ENCODE assay signal across 7 mouse cellular contexts in genomic region chr14:54714617-54715081, GRCm38 (mm10). TPM values are rescaled to one million over a fixed set of nuclear protein-coding genes. Genes with fewer than 3 reads are reported as not detected.
A peak's percentile ranks its signal among the peaks of the same experiment; 100 is the strongest.
DNase-seq lines count a peak whose midpoint lies in the region; ATAC-seq and TF ChIP-seq lines count a peak whose summit lies in the region.

No protein-coding gene starts in this region.

- H3K9ac ChIP-seq in forebrain, embryonic 16.5 days (replicated peaks; ENCODE audit: low read depth, low read length): peak overlapping the region; percentile 20
- peak overlapping the region; percentile 63 for H3K9ac ChIP-seq in midbrain, postnatal 0 days (replicated peaks; ENCODE audit: low read length, poor library complexity, severe bottlenecking)

- no peaks in the 10 kb centered on the region for H3K36me3 ChIP-seq in forebrain, embryonic 16.5 days (ENCODE audit: control insufficient read depth, insufficient read depth)
- H3K36me3 ChIP-seq in midbrain, postnatal 0 days (ENCODE audit: insufficient read depth, low read length): no peaks in the 10 kb centered on the region

- ATAC-seq in forebrain, embryonic 16.5 days: peak; percentile 50
- ATAC-seq in midbrain, postnatal 0 days (ENCODE audit: low FRiP score): peak; percentile 72

- H3K27me3 ChIP-seq in forebrain, embryonic 16.5 days (replicated peaks; ENCODE audit: control insufficient read depth, insufficient read depth, low read length): no peaks in the 10 kb centered on the region
- no peaks in the 10 kb centered on the region for H3K27me3 ChIP-seq in midbrain, postnatal 0 days (ENCODE audit: insufficient read depth, low read length)

- DNase-seq in lung, adult 2 months: peak; percentile 15
- DNase-seq in lung, adult 18-20 months: no peak
- peak; percentile 32 to 68 for DNase-seq in kidney, postnatal 25 days
- peak; percentile 42 for DNase-seq in midbrain, postnatal 0 days (ENCODE audit: low spot score)
- peak; percentile 48 for DNase-seq in yolk sac, embryonic 10.5 days (ENCODE audit: low spot score)

- no peak overlapping the region for H3K4me3 ChIP-seq in lung, adult 2 months (replicated peaks; ENCODE audit: extremely low read depth, low read depth, low read length)
- peak overlapping the region; percentile 52 for H3K4me3 ChIP-seq in bone marrow, adult 2 months (replicated peaks; ENCODE audit: control insufficient read depth, low read depth, low read length)
- peak overlapping the region; percentile 38 for H3K4me3 ChIP-seq in forebrain, embryonic 16.5 days (replicated peaks; ENCODE audit: low read length)
- H3K4me3 ChIP-seq in midbrain, postnatal 0 days (ENCODE audit: low read depth, low read length): peak overlapping the region; percentile 34

- no peak for TF ChIP-seq CTCF in lung, adult 2 months (IDR thresholded peaks at IDR 0.05; ENCODE audit: insufficient read depth, low read length)
- no peak for TF ChIP-seq CTCF in bone marrow, adult 2 months (IDR thresholded peaks at IDR 0.05; ENCODE audit: control insufficient read depth, insufficient read depth, low read length)
- peak; percentile 14; the same call in 1 of the 2 replicates for TF ChIP-seq CTCF in midbrain, postnatal 0 days (IDR thresholded peaks at IDR 0.05)

- TF ChIP-seq POLR2A in lung, adult 2 months (IDR thresholded peaks at IDR 0.05; ENCODE audit: borderline replicate concordance, extremely low read depth, low read depth, low read length): no peak
- TF ChIP-seq POLR2A in bone marrow, adult 2 months (IDR thresholded peaks at IDR 0.05; ENCODE audit: borderline replicate concordance, control insufficient read depth, low read depth, low read length): no peak; the same call in 1 of the 2 replicates

- peak overlapping the region; percentile 58 for H3K4me2 ChIP-seq in forebrain, embryonic 16.5 days (ENCODE audit: low read length)
- peak overlapping the region; percentile 73 for H3K4me2 ChIP-seq in midbrain, postnatal 0 days (ENCODE audit: low read depth, low read length, poor library complexity, severe bottlenecking)

- no peak overlapping the region for H3K27ac ChIP-seq in bone marrow, adult 2 months (ENCODE audit: control insufficient read depth, insufficient read depth, low read depth, low read length, poor library complexity)
- no peak overlapping the region for H3K27ac ChIP-seq in forebrain, embryonic 16.5 days (ENCODE audit: low read length)
- H3K27ac ChIP-seq in midbrain, postnatal 0 days (ENCODE audit: low read depth, low read length): peak overlapping the region; percentile 70

- H3K4me1 ChIP-seq in lung, adult 2 months (ENCODE audit: control insufficient read depth, insufficient read depth, low read length): no peaks in the 10 kb centered on the region; the same call in 1 of the 2 replicates
- peaks cover 4% of the 10 kb centered on the region for H3K4me1 ChIP-seq in bone marrow, adult 2 months (ENCODE audit: control insufficient read depth, insufficient read depth, low read length)
- peaks cover 7% of the 10 kb centered on the region for H3K4me1 ChIP-seq in forebrain, embryonic 16.5 days (replicated peaks; ENCODE audit: control insufficient read depth, insufficient read depth, low read length)
- no peaks in the 10 kb centered on the region for H3K4me1 ChIP-seq in midbrain, postnatal 0 days (ENCODE audit: insufficient read depth, low read length)

- WGBS in lung, adult 2 months: 1% methylated on average over 15 of the region's 15 CpGs
- under 1% methylated on average over 15 of the region's 15 CpGs for WGBS in bone marrow, adult 2 months
- 2% methylated on average over 15 of the region's 15 CpGs for WGBS in forebrain, embryonic 16.5 days
- WGBS in midbrain, postnatal 0 days: 1% methylated on average over 15 of the region's 15 CpGs

- H3K9me3 ChIP-seq in forebrain, embryonic 16.5 days (ENCODE audit: control insufficient read depth, low read length): no peaks in the 10 kb centered on the region
- no peaks in the 10 kb centered on the region for H3K9me3 ChIP-seq in midbrain, postnatal 0 days (ENCODE audit: low read length)

RNA-seq across cellular contexts. Expression of gene Cebpe, which starts 2.7 kb away (rescaled TPM):
- 0.57 and 1.1 TPM in 2 replicates for polyA plus RNA-seq in lung, adult 2 months (2012; rRNA removed)
- 41.3 and 90.9 TPM in 2 replicates for polyA plus RNA-seq in bone marrow, adult 2 months (2011; ENCODE audit: insufficient read depth, insufficient read length, low replicate concordance, missing spikeins)
- not detected in 2 replicates for polyA plus RNA-seq in forebrain, embryonic 16.5 days (2015; fragmentation: Nextera tagmentation; extraction: Ambion mirVana)
- total RNA-seq in midbrain, postnatal 0 days (2014; rRNA removed): not detected in 2 replicates
- not detected in 2 replicates for polyA plus RNA-seq in midbrain, postnatal 0 days (2015; fragmentation: Nextera tagmentation; extraction: Ambion mirVana)

RNA-seq across cellular contexts. Expression of gene Gm29776, which starts 16.0 kb away (rescaled TPM):
- 0.43 and 0.56 TPM in 2 replicates for polyA plus RNA-seq in lung, adult 2 months (2012; rRNA removed)
- polyA plus RNA-seq in bone marrow, adult 2 months (2011; ENCODE audit: insufficient read depth, insufficient read length, low replicate concordance, missing spikeins): not detected in 2 replicates
- polyA plus RNA-seq in forebrain, embryonic 16.5 days (2015; fragmentation: Nextera tagmentation; extraction: Ambion mirVana): 0.14 and 0.16 TPM in 2 replicates
- total RNA-seq in midbrain, postnatal 0 days (2014; rRNA removed): not detected in 2 replicates
- 0.07 and 0.31 TPM in 2 replicates for polyA plus RNA-seq in midbrain, postnatal 0 days (2015; fragmentation: Nextera tagmentation; extraction: Ambion mirVana)

RNA-seq across cellular contexts. Expression of gene Acin1, which starts 27.9 kb away (rescaled TPM):
- 100 and 121 TPM in 2 replicates for polyA plus RNA-seq in lung, adult 2 months (2012; rRNA removed)
- polyA plus RNA-seq in bone marrow, adult 2 months (2011; ENCODE audit: insufficient read depth, insufficient read length, low replicate concordance, missing spikeins): 284 and 378 TPM in 2 replicates
- polyA plus RNA-seq in forebrain, embryonic 16.5 days (2015; fragmentation: Nextera tagmentation; extraction: Ambion mirVana): 141 and 150 TPM in 2 replicates
- 118 and 122 TPM in 2 replicates for total RNA-seq in midbrain, postnatal 0 days (2014; rRNA removed)
- 91.7 and 108 TPM in 2 replicates for polyA plus RNA-seq in midbrain, postnatal 0 days (2015; fragmentation: Nextera tagmentation; extraction: Ambion mirVana)

RNA-seq across cellular contexts. Expression of gene 1700123O20Rik, which starts 28.6 kb away (rescaled TPM):
- 49.8 and 50.5 TPM in 2 replicates for polyA plus RNA-seq in lung, adult 2 months (2012; rRNA removed)
- polyA plus RNA-seq in bone marrow, adult 2 months (2011; ENCODE audit: insufficient read depth, insufficient read length, low replicate concordance, missing spikeins): 14.8 and 35.0 TPM in 2 replicates
- polyA plus RNA-seq in forebrain, embryonic 16.5 days (2015; fragmentation: Nextera tagmentation; extraction: Ambion mirVana): 72.8 and 76.3 TPM in 2 replicates
- total RNA-seq in midbrain, postnatal 0 days (2014; rRNA removed): 44.2 and 46.5 TPM in 2 replicates
- 61.1 and 67.6 TPM in 2 replicates for polyA plus RNA-seq in midbrain, postnatal 0 days (2015; fragmentation: Nextera tagmentation; extraction: Ambion mirVana)

Comparison
In these comparisons a context has a peak if more than half of its experiments do, and no peak if none do; other contexts are left out.
1. DNase-seq: peak in lung, adult 2 months (single experiment), kidney, postnatal 25 days (2 of 2), midbrain, postnatal 0 days (single experiment) and yolk sac, embryonic 10.5 days (single experiment); none in lung, adult 18-20 months (0 of 2).
2. RNA of gene Cebpe, which starts 2.7 kb away (polyA plus RNA-seq): 41.3 to 90.9 TPM in bone marrow, adult 2 months; 0.57 to 1.1 TPM in lung, adult 2 months, not detected in midbrain, postnatal 0 days and not detected in forebrain, embryonic 16.5 days; every median in the first group is over 10 times any median in the second.